29 mouse cellular contexts compared by ENCODE assay signal in the genomic region with DNA sequence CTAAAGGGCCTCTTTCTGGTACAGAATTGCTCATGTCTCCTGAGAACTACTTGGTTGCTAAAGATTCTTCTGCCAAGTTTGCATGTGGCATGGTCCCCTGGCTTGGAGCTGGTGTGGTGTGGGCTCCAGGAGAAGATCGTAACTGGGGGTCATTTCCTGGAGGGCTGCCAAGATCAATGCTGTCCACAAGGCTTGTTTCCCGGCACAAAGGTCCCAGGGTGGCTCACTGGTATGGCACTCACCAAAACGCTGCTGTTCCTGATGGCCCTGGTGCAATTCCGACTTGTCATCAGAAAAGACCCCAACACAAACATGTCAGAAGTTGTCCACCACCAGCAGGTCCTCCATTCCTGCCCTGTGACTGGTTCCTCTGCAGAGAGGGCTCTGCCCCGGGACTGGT. TPM values are rescaled to one million over a fixed set of nuclear protein-coding genes. Genes with fewer than 3 reads are reported as not detected.
"Had no signal": no experiment of that assay in that cellular context is flagged by ENCODE, and none has a peak within 500 bp of the region (broad histone marks: within the 10 kb centered on the region; RNA-seq: fewer than 3 reads in every experiment).

No protein-coding gene starts in this region.

- H3K9ac ChIP-seq: embryonic facial prominence, embryonic 12.5 days; embryonic facial prominence, embryonic 13.5 days; embryonic facial prominence, embryonic 15.5 days; forebrain, embryonic 12.5 days; forebrain, embryonic 13.5 days; forebrain, postnatal 0 days had no signal

- H3K4me1 ChIP-seq: embryonic facial prominence, embryonic 10.5 days; embryonic facial prominence, embryonic 12.5 days; embryonic facial prominence, embryonic 13.5 days; embryonic facial prominence, embryonic 15.5 days; forebrain, embryonic 10.5 days; forebrain, embryonic 12.5 days; forebrain, embryonic 13.5 days had no signal

- H3K9me3 ChIP-seq: embryonic facial prominence, embryonic 12.5 days; embryonic facial prominence, embryonic 13.5 days; embryonic facial prominence, embryonic 15.5 days had no signal

- H3K36me3 ChIP-seq: embryonic facial prominence, embryonic 10.5 days; embryonic facial prominence, embryonic 12.5 days; embryonic facial prominence, embryonic 13.5 days; embryonic facial prominence, embryonic 15.5 days; forebrain, embryonic 10.5 days; forebrain, embryonic 12.5 days had no signal

- H3K27me3 ChIP-seq: embryonic facial prominence, embryonic 12.5 days; embryonic facial prominence, embryonic 13.5 days; embryonic facial prominence, embryonic 15.5 days; forebrain, embryonic 12.5 days; forebrain, embryonic 13.5 days had no signal

- ATAC-seq: forebrain, embryonic 13.5 days; forebrain, embryonic 14.5 days; forebrain, embryonic 16.5 days; forebrain, postnatal 0 days had no signal

- H3K27ac ChIP-seq: embryonic facial prominence, embryonic 10.5 days; embryonic facial prominence, embryonic 12.5 days; embryonic facial prominence, embryonic 13.5 days; embryonic facial prominence, embryonic 15.5 days; forebrain, embryonic 10.5 days; forebrain, embryonic 12.5 days; forebrain, embryonic 13.5 days; gastrocnemius, adult 2 months; heart, adult 2 months had no signal

- DNase-seq: cerebellum, adult 2 months; cerebellum, adult 8-10 months; cerebellum, adult 9-10 months; cerebellum, adult 9-11 months; cerebellum, postnatal 10 days; cerebellum, postnatal 14 days; cerebellum, postnatal 25 days; cerebellum, postnatal 36 days; embryo, embryonic 11 days; forebrain, postnatal 0 days; gastrocnemius, adult 2 months; gastrocnemius, postnatal 10 days; gastrocnemius, postnatal 14 days; gastrocnemius, postnatal 25 days; gastrocnemius, postnatal 36 days; heart, adult 18-20 months; heart, adult 2 months had no signal

- H3K4me2 ChIP-seq: embryonic facial prominence, embryonic 12.5 days; embryonic facial prominence, embryonic 13.5 days; embryonic facial prominence, embryonic 15.5 days; forebrain, embryonic 12.5 days; forebrain, embryonic 13.5 days had no signal

- H3K4me3 ChIP-seq: embryonic facial prominence, embryonic 10.5 days; embryonic facial prominence, embryonic 12.5 days; embryonic facial prominence, embryonic 13.5 days; embryonic facial prominence, embryonic 15.5 days; erythroblast, embryonic 14.5 days; forebrain, embryonic 10.5 days; forebrain, embryonic 12.5 days; forebrain, embryonic 13.5 days; gastrocnemius, adult 2 months; heart, adult 2 months had no signal

RNA-seq across cellular contexts. Expression of a gene that starts 44.1 kb away (rescaled TPM):
- total RNA-seq: common myeloid progenitor, adult 5-6 weeks; granulocyte monocyte progenitor cell, adult 5-6 weeks had no signal
- polyA plus RNA-seq: erythroblast, embryonic 14.5 days had no signal
